24 mouse cellular contexts compared by ENCODE assay signal in the genomic region with DNA sequence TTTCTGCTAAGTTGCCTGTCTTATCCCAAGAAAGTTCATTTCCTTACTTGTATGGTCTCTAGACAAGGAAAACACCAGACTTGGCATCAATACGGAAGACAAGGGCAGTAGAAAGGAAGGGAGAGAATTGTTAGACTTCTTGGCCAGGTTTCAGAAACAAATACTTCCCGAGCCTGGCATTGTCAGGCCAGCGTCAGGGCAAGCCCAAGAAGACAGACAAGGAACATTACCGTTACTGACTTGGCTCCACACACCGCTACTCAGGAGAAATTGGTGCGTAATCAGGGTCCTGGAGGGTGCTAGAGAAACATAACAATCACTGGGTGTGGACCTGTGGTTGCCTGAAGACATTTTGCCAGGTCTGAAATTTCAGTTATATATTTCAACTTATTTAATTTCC.
"Had no signal": no experiment of that assay in that cellular context is flagged by ENCODE, and none has a peak within 500 bp of the region (broad histone marks: within the 10 kb centered on the region; RNA-seq: fewer than 3 reads in every experiment).

No protein-coding gene starts in this region.

- H3K9me3 ChIP-seq: limb, embryonic 12.5 days; liver, embryonic 15.5 days; lung, embryonic 15.5 days had no signal

- H3K9ac ChIP-seq: limb, embryonic 12.5 days; limb, embryonic 15.5 days; liver, embryonic 12.5 days; liver, embryonic 15.5 days; lung, embryonic 15.5 days had no signal

- H3K4me3 ChIP-seq: left cerebral cortex, adult 2 months; limb, embryonic 12.5 days; limb, embryonic 15.5 days; liver, embryonic 12.5 days; liver, embryonic 15.5 days; lung, embryonic 15.5 days had no signal

- DNase-seq: kidney, adult 2 months; kidney, postnatal 25 days; layer of hippocampus, postnatal 36 days; left cerebral cortex, postnatal 4 days; midbrain, embryonic 14.5 days; right cerebral cortex, adult 18-20 months; right cerebral cortex, postnatal 14 days; right cerebral cortex, postnatal 4 days; spleen, adult 18-20 months; thymus, adult 2 months; thymus, postnatal 14 days; thymus, postnatal 4 days had no signal

- H3K4me2 ChIP-seq: limb, embryonic 12.5 days; limb, embryonic 15.5 days; liver, embryonic 12.5 days; liver, embryonic 15.5 days; lung, embryonic 15.5 days; midbrain, embryonic 11.5 days had no signal

- ATAC-seq: hindbrain, postnatal 0 days; inflammation-experienced regulatory T-cells, adult 6 months; intestine, embryonic 16.5 days; liver, embryonic 12.5 days had no signal

- H3K27ac ChIP-seq: hindbrain, postnatal 0 days; kidney, postnatal 0 days; left cerebral cortex, adult 2 months; limb, embryonic 12.5 days; limb, embryonic 15.5 days; liver, embryonic 12.5 days; liver, embryonic 15.5 days; lung, embryonic 15.5 days; stomach, postnatal 0 days had no signal

- H3K36me3 ChIP-seq: limb, embryonic 12.5 days; limb, embryonic 15.5 days; liver, embryonic 12.5 days; liver, embryonic 15.5 days; lung, embryonic 15.5 days had no signal

- H3K27me3 ChIP-seq: limb, embryonic 12.5 days; limb, embryonic 15.5 days; liver, embryonic 12.5 days; liver, embryonic 15.5 days; lung, embryonic 15.5 days had no signal
